Mouse (Mus musculus) ES-E14 (cell line): ENCODE results near the gene Gm42715. TPM values are rescaled to one million over a fixed set of nuclear protein-coding genes. Genes with fewer than 3 reads are reported as not detected.
A peak's percentile ranks its signal among the peaks of the same experiment; 100 is the strongest.

Experiments used
- DNase-seq: peaks from one replicate; pipeline ENCODE4 v3.0.0-alpha.2; 2013; ENCODE audit warnings: low read depth, low spot score
- H3K27ac ChIP-seq: 2 replicates; pipeline ENCODE4 v1.5.1; 2012; ENCODE audit warnings: low read depth, mild to moderate bottlenecking, low read length, moderate library complexity, mixed read lengths; ENCODE audit not compliant: poor library complexity, insufficient read depth, severe bottlenecking
- H3K36me3 ChIP-seq: 2 replicates; pipeline ENCODE4 v1.6.1; 2012; ENCODE audit warnings: mild to moderate bottlenecking, low read length, moderate library complexity, mixed read lengths; ENCODE audit not compliant: control insufficient read depth, poor library complexity, insufficient read depth, severe bottlenecking
- H3K4me1 ChIP-seq, 2 experiments: fragments of 150-350 bp in 1 of 2; sonication (generic) in 1 of 2; 2 replicates each; pipeline ENCODE4 v1.6.1; 2012; ENCODE audit warnings: low read length in 2 of 2, mild to moderate bottlenecking in 1 of 2, mixed read lengths in 1 of 2; ENCODE audit not compliant: control insufficient read depth in 2 of 2, insufficient read depth in 2 of 2, poor library complexity in 1 of 2
- H3K4me3 ChIP-seq, 2 experiments: fragments of 150-350 bp in 1 of 2; sonication (generic) in 1 of 2; 2 replicates each; pipeline ENCODE4 v1.5.1; 2012; ENCODE audit warnings: low read length in 2 of 2, low read depth in 1 of 2, mild to moderate bottlenecking in 1 of 2, mixed read lengths in 1 of 2; ENCODE audit not compliant: insufficient read depth in 1 of 2, poor library complexity in 1 of 2, severe bottlenecking in 1 of 2
- H3K9ac ChIP-seq: 2 replicates; pipeline ENCODE4 v1.6.1; 2012; ENCODE audit warnings: low read depth, mild to moderate bottlenecking, low read length, mixed read lengths; ENCODE audit not compliant: poor library complexity, insufficient read depth, severe bottlenecking
- H3K9me3 ChIP-seq: fragments of 150-350 bp; sonication (generic); 2 replicates; pipeline ENCODE4 v1.6.1; 2012; ENCODE audit warnings: low read depth, mild to moderate bottlenecking, low read length; ENCODE audit not compliant: control insufficient read depth, insufficient read depth
- CHD2 ChIP-seq: IDR thresholded peaks from 2 replicates; pipeline ENCODE4 v1.6.1; 2014; ENCODE audit warnings: mild to moderate bottlenecking, low read depth, low read length, inconsistent platforms
- HCFC1 ChIP-seq: IDR thresholded peaks from 2 replicates; pipeline ENCODE4 v1.6.1; 2012; ENCODE audit warnings: low read length, inconsistent platforms, borderline replicate concordance; ENCODE audit not compliant: insufficient read depth
- MAFK ChIP-seq: IDR thresholded peaks from 2 replicates; pipeline ENCODE4 v1.6.1; 2014; ENCODE audit warnings: mild to moderate bottlenecking, low read depth, low read length, inconsistent platforms; ENCODE audit not compliant: insufficient read depth
- ZC3H11A ChIP-seq: IDR thresholded peaks from 2 replicates; pipeline ENCODE4 v1.6.1; 2012; ENCODE audit warnings: low read depth, mild to moderate bottlenecking, inconsistent platforms, low read length, borderline replicate concordance
- ZNF384 ChIP-seq: IDR thresholded peaks from 2 replicates; pipeline ENCODE4 v1.6.1; 2012; ENCODE audit warnings: low read depth, low read length, inconsistent platforms
- in situ Hi-C, 2 experiments: fragments of 600-800 bp; cut with MboI; formaldehyde crosslinking; loops; one replicate each; pipeline ENCODE4 v1.15.1; 2025; ENCODE audit warnings: low sequenced_read_pairs in 2 of 2, inconsistent platforms in 1 of 2; ENCODE audit not compliant: unreplicated experiment in 2 of 2
- total RNA-seq: library from RNA; depleted of rRNA; stranded (reverse); fragments of 300-350 nt; gene quantifications from 2 replicates; pipeline ENCODE4 v1.2.3, GENCODE M21; 2012

Gm42715 gene
- total RNA-seq, 1 experiment: 22.9 TPM

- H3K36me3 ChIP-seq: peaks cover 30% of the 10 kb centered on the region
- peaks cover 23% of the 10 kb centered on the region for H3K9me3 ChIP-seq
- no peak overlapping the region for H3K9ac ChIP-seq
- H3K27ac ChIP-seq: no peak overlapping the region
- peaks cover 0 to 3% of the 10 kb centered on the region in 2 experiments; a peak in 1 of 4 replicates for H3K4me1 ChIP-seq
- in situ Hi-C loops: no loop called here
- H3K4me3 ChIP-seq: no peak overlapping the region
- no peak for DNase-seq
- TF ChIP-seq ZC3H11A (no peak), HCFC1 (no peak), ZNF384 (no peak), MAFK (no peak), CHD2 (no peak)
These were observed 94.1 kb downstream of the Gm42715 start for GRCm38 (mm10) chr7:127613501-127613900.

DNA sequence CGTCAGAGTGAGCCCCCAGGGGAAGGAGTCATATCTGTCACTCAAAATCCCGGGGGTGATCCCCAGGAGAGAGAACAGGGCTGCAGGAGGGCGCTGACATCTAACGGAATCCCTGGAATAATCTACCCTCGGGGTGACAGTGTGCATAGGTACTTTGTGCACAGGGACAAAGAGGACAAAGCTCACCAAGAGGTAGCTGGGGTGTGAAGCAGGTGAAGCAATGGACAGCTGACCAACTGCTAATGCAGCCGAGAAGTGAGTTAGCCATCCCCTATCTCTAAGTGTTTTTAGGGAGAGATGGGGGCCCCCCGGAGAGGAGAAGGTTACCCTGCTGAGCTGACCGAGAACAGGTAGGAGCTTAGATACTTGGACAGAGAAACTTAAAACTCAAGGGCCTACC is 94.7 kb downstream of the Gm42715 start:
- no peak for DNase-seq
- TF ChIP-seq HCFC1 (no peak), ZC3H11A (no peak), CHD2 (no peak), ZNF384 (no peak), MAFK (no peak)
- H3K9ac ChIP-seq: peak overlapping the region; percentile 85
- H3K9me3 ChIP-seq: peaks cover 23% of the 10 kb centered on the region
- no peak overlapping the region for H3K27ac ChIP-seq
- peaks cover 30% of the 10 kb centered on the region for H3K36me3 ChIP-seq
- peaks cover 0 to 3% of the 10 kb centered on the region in 2 experiments; a peak in 1 of 4 replicates for H3K4me1 ChIP-seq
- H3K4me3 ChIP-seq: peak overlapping the region; percentile 56 to 80; a peak in 3 of 4 replicates
- in situ Hi-C loops: no loop called here

- peaks cover 0 to 3% of the 10 kb centered on the region in 2 experiments; a peak in 1 of 4 replicates for H3K4me1 ChIP-seq
- DNase-seq: no peak
- peak overlapping the region; percentile 85 for H3K9ac ChIP-seq
- in situ Hi-C loops: no loop called here
- no peak overlapping the region; the same call in 1 of the 2 replicates for H3K27ac ChIP-seq
- H3K9me3 ChIP-seq: peaks cover 22% of the 10 kb centered on the region
- TF ChIP-seq ZC3H11A: no peak
- TF ChIP-seq ZNF384: no peak
- TF ChIP-seq HCFC1: no peak
- TF ChIP-seq MAFK: no peak
- TF ChIP-seq CHD2: no peak
- peaks cover 30% of the 10 kb centered on the region for H3K36me3 ChIP-seq
- peak overlapping the region; percentile 56 to 80; a peak in 3 of 4 replicates for H3K4me3 ChIP-seq
These were observed 95.1 kb downstream of the Gm42715 start for GRCm38 (mm10) chr7:127614511-127614890.

DNA sequence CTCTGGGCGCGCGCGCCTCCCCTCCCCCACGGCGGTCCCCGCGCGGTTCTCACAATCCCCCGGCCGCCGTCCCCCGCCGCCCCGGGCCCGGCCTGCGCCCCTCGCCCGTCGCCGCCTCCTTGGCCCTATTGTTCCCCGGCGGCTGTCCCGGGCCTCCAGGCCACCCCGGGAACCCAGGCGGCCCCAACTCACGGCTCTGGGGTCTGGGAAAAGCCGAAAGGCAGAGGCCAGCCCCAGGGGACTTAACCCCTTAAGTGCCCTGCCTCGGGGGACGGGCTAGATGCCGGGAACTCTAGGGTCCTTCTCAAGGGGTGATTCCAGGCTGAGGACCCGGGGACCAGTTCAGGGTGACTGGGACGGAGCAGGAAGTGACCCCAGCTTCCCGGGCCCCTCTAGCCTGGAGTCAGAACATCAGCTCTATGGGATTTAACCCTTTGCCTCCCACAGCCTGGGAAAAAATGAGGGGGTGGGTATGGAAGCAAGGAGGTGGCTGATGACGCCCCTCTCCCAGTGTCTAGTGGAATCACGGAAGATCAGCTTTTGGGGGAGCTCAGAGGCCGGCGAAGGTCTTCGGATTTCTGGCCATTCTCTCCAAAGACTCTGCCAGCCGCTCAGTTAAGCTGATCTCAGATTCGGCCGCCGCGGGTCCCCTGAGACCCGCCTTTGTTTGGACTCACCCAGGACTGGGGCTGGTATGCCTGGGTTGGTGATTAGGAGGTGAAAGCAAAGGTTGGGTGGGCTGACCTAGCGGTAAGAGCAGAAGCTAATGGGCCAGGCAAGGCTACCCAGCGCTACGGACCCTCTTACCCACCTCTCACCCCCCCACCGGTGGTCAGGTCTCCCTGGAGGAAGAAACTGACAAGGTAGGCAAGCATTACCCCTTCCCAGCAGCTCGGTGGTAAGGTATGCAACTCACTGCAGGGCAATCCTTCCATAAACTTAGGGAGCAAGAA is 95.8 kb downstream of the Gm42715 start, which contains the start of gene Zfp629:
Gene Zfp629, minus strand, starts transcription at position 907 of the 953 bp plus-strand sequence.
- peaks cover 0 to 3% of the 10 kb centered on the region in 2 experiments; a peak in 1 of 4 replicates for H3K4me1 ChIP-seq
- peaks cover 18% of the 10 kb centered on the region for H3K9me3 ChIP-seq
- peak within 1 kb of the TSS; percentile 80 to 98 for H3K4me3 ChIP-seq
- in situ Hi-C loops: no loop called here
- H3K27ac ChIP-seq: no peak within 1 kb of the TSS; the same call in 1 of the 2 replicates
- H3K36me3 ChIP-seq: peaks cover 26% of the 10 kb centered on the region
- TF ChIP-seq MAFK: no peak
- TF ChIP-seq HCFC1: peak; percentile 38; the same call in 1 of the 2 replicates
- TF ChIP-seq CHD2: no peak
- no peak for TF ChIP-seq ZC3H11A
- no peak for TF ChIP-seq ZNF384
- H3K9ac ChIP-seq: peak within 1 kb of the TSS; percentile 85
- no peak for DNase-seq
